Mouse (Mus musculus) cortical plate, adult 2 months (tissue): Measurements from ENCODE around the gene Myl9. TPM values are rescaled to one million over a fixed set of nuclear protein-coding genes. Genes with fewer than 3 reads are reported as not detected.
A peak's percentile ranks its signal among the peaks of the same experiment; 100 is the strongest.
"Not testable (repeated sequence)": the region's sequence is repeated elsewhere in the genome, so short reads cannot be mapped to it uniquely, and the experiment has no call there.

Experiments used
- H3K27ac ChIP-seq: fragments of 200-500 bp; 2 replicates; pipeline ENCODE4 v1.5.1; 2012; ENCODE audit warnings: low read length, control low read depth, inconsistent platforms; ENCODE audit not compliant: insufficient read depth
- H3K4me1 ChIP-seq: fragments of 200-500 bp; 2 replicates; pipeline ENCODE4 v1.6.1; 2011; ENCODE audit warnings: low read length; ENCODE audit not compliant: control insufficient read depth, insufficient read depth
- H3K4me3 ChIP-seq: fragments of 200-500 bp; 2 replicates; pipeline ENCODE4 v1.5.1; 2011; ENCODE audit warnings: mild to moderate bottlenecking, low read length, control low read depth; ENCODE audit not compliant: insufficient read depth
- CTCF ChIP-seq: fragments of 200-500 bp; IDR thresholded peaks from 2 replicates; pipeline ENCODE4 v1.5.1; 2011; ENCODE audit warnings: mild to moderate bottlenecking, control low read depth, low read length; ENCODE audit not compliant: insufficient read depth; ENCODE audit errors: extremely low read depth
- POLR2A ChIP-seq: fragments of 200-500 bp; IDR thresholded peaks from 2 replicates; pipeline ENCODE4 v1.6.1; 2011; ENCODE audit warnings: mild to moderate bottlenecking, low read length, control low read depth; ENCODE audit not compliant: insufficient read depth; ENCODE audit errors: extremely low read depth
- polyA plus RNA-seq: library from polyadenylated mRNA; depleted of rRNA; stranded (reverse); fragments of >200 nt; gene quantifications from 2 replicates; pipeline ENCODE4 v1.2.3, GENCODE M21; 2012

Gene Myl9
- polyA plus RNA-seq, 1 experiment: 47.7 TPM

GRCm38 (mm10) chr2:156782481-156783348, 7.5 kb downstream of the Myl9 start:
- Histone ChIP-seq H3K27ac (no peak overlapping the region), H3K4me1 (no peaks in the 10 kb centered on the region), H3K4me3 (no peak overlapping the region)
- no peak for TF ChIP-seq CTCF
- TF ChIP-seq POLR2A: no peak

- no peak overlapping the region for H3K4me3 ChIP-seq
- no peak overlapping the region for H3K27ac ChIP-seq
- TF ChIP-seq CTCF (no peak), POLR2A (no peak)
- no peaks in the 10 kb centered on the region for H3K4me1 ChIP-seq
Measured at GRCm38 (mm10) chr2:156783349-156783728, 8.1 kb downstream of the Myl9 start.

- H3K4me3 ChIP-seq: no peak overlapping the region
- H3K4me1 ChIP-seq: no peaks in the 10 kb centered on the region
- no peak for TF ChIP-seq POLR2A
- no peak for TF ChIP-seq CTCF
- no peak overlapping the region for H3K27ac ChIP-seq
Measured at GRCm38 (mm10) chr2:156784016-156784585, 8.9 kb downstream of the Myl9 start.

- Histone ChIP-seq H3K27ac (no peak overlapping the region), H3K4me3 (no peak overlapping the region), H3K4me1 (no peaks in the 10 kb centered on the region)
- TF ChIP-seq CTCF: no peak
- no peak for TF ChIP-seq POLR2A
Measured at GRCm38 (mm10) chr2:156784891-156785290, 9.7 kb downstream of the Myl9 start.

DNA sequence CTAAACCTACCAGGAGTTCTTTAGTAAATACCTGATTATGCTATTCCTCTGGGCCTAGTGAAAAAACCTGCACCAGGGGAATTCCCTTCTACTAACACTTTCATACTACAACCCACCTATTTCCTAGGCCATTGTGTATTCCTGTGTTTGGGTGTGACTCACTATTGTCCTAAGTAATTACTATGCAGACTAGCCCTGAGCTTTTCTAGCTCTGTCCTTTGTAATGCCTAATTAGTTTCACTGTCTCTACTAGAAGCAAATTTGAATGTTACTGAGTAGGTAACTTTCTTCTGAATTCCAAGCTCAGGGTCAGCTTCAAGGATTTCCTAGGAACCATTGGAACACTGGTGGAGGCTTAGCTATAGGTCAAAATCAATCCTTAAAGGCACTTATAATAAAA, 11.1 kb downstream of the Myl9 start:
- H3K27ac ChIP-seq, H3K4me3 ChIP-seq, H3K4me1 ChIP-seq: not testable (repeated sequence)

DNA sequence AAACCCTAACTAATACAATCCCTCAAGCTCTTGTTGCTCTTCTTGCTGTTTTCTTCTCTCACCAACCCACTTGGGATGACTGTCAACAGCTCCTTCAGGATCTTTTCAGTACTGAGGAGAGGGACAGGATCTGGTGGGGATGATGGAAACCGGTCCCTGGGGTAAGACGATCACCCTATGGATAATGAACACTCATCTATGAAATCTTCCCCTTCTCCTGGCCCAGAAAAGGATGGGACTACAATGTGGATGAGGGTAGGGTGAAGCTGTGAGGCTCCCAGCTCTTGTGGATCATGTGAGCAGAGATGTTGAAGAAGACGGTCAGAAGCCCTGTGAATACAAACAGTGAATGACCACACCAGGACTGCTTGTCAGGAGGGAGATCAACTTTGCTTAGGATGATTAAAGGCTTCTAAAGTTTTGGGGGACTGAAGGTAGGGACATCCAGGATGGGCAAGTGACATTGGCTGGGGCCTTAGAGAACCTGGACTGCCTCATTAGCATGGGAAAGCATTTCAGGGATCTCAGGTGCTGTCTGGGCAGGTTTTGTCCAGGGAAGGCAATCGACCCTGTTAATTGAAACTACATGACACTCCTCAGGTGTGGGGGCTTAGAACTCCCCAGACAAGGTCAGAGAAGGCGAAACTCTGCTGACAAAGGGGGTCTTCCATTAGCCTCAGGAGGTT, 12.0 kb downstream of the Myl9 start:
- no peak for TF ChIP-seq POLR2A
- no peak for TF ChIP-seq CTCF
- no peak overlapping the region for H3K27ac ChIP-seq
- no peak overlapping the region for H3K4me3 ChIP-seq
- no peaks in the 10 kb centered on the region for H3K4me1 ChIP-seq

DNA sequence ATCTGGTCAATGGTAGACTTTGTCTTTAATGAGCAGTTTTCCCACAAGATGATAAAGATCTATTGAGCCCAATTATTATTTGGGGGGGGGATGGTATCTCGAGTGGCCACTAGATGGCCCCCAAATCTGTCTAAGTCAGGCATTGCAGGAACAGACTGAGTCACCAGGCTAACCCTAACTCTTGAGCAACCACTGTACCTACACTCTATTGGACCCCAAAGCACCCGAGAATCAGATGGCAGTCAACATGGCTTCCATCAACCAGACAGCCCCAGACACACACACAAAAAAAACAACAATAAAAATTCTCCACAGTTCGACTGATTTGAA, 12.5 kb downstream of the Myl9 start:
- H3K4me3 ChIP-seq: no peak overlapping the region
- H3K4me1 ChIP-seq: no peaks in the 10 kb centered on the region
- no peak overlapping the region for H3K27ac ChIP-seq
- TF ChIP-seq CTCF (peak; percentile 39), POLR2A (no peak)

- H3K4me1 ChIP-seq: no peaks in the 10 kb centered on the region
- TF ChIP-seq POLR2A: no peak
- TF ChIP-seq CTCF: no peak
- H3K4me3 ChIP-seq: no peak overlapping the region
- no peak overlapping the region for H3K27ac ChIP-seq
Measured at GRCm38 (mm10) chr2:156788836-156789235, 13.6 kb downstream of the Myl9 start.

DNA sequence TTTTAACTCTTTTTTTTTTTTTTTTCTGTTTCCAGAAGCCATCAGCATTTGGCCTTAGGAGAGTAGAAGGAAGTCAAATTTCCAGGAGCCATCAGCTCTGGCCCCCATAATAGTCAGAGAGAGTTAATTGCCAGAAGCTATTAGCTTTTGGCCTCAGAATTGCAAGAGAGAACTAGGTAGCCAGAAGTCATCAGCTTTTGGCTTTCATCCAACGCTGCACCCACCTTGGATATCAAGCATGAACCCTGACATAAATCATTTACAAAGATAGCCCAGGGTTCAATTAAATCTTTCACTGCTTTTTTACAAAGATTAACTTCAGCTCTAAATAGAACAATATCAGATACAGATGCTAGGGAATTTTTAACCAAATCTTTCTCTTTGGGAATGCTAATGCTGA, 23.3 kb downstream of the Myl9 start:
- TF ChIP-seq POLR2A: no peak
- no peak for TF ChIP-seq CTCF
- H3K4me1 ChIP-seq: no peaks in the 10 kb centered on the region
- no peak overlapping the region for H3K4me3 ChIP-seq
- H3K27ac ChIP-seq: no peak overlapping the region

DNA sequence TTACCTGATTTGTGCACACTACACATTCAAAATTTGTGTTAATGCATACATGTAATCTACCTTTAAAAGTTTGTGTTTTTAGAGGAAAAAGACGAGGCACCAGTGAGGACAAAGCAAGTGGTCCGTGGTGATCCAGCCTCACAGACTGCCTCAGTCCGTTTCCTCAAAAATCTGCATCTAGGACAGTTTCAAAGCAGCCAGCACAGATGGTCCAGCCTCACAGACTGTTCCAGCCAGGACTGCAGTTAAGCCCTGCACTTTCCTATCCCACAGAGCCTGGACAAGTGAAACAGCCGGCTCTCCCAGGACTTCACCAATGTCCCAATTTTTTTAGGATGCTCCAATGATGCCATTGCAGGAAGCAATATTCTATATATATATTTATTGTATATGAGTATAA, 25.8 kb downstream of the Myl9 start:
- H3K27ac ChIP-seq: no peak overlapping the region
- no peak overlapping the region for H3K4me3 ChIP-seq
- no peak for TF ChIP-seq CTCF
- TF ChIP-seq POLR2A: no peak
- H3K4me1 ChIP-seq: no peaks in the 10 kb centered on the region

- not testable (repeated sequence) for H3K27ac ChIP-seq, H3K4me1 ChIP-seq, H3K4me3 ChIP-seq
Measured at GRCm38 (mm10) chr2:156802116-156802515, 26.9 kb downstream of the Myl9 start.
